Mouse (Mus musculus): ENCODE data around the gene Igf1.

DNA sequence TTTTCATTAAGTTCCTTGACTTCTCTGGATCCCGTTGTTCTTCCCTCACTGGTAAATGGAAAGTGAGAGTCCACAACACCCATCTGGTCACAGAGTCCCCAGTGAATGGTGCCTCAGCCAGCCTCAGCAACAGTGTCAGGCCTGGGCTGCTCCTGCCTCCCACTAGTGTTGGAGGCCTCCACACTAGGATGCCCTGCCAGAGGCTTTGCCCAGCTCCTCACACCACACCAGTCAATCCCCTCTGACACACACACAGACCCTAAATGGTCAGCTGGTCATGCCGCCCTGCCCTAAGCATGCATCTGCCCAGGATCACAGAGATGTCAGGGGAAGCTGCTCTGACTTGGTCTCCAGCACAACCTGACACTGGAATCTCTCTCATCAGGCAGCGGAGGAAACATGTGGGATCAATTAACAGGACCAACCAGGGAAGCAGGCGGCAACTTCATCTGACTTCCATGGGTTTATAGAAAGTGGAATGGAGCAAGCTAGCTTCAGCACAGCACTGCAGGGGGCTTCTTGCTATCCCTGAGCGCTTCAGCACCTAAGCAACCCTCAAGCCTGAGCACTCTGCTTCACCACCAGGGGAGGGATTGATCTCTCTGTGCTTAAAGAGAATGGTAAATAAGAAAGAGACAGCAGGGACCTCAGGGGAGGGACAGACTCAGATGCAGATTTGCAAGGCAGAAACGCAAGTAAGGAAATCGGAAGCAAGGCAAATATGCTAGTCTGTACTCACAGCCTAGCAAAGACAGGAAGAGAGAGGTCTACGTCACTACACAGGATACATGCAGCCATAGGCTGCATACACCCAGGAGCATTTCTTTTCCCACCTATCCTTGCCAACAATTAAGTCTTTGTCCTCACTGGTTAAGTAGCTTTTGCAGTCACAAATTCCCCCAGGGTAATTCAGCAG lies 45.6 kb upstream of the Igf1 start:
- TF ChIP-seq CTCF (conservative IDR thresholded peaks at IDR 0.05; ENCODE audit: low read length), result peak; percentile 11; the same call in 1 of the 2 replicates
- no peak for TF ChIP-seq POU5F1 (IDR thresholded peaks at IDR 0.05; ENCODE audit: borderline replicate concordance, low read length)
- TF ChIP-seq NANOG (IDR thresholded peaks at IDR 0.05; ENCODE audit: borderline replicate concordance, low read length), result peak; percentile 29; the same call in 1 of the 2 replicates

All from E14TG2a.4 (cell line).